Mouse (Mus musculus) forebrain, embryonic 11.5 days (tissue): ENCODE results near the gene Chchd6. TPM values are rescaled to one million over a fixed set of nuclear protein-coding genes. Genes with fewer than 3 reads are reported as not detected.
A peak's percentile ranks its signal among the peaks of the same experiment; 100 is the strongest.

Experiments used
- ATAC-seq: fragments of 200-750 bp; cut with Nextera tagmentation; replicated peaks from 2 replicates; pipeline ENCODE4 v1.8.0; 2017; ENCODE audit warnings: moderate TSS enrichment; ENCODE audit not compliant: low FRiP score
- DNase-seq: peaks from one replicate; pipeline ENCODE4 v3.0.0-alpha.2; 2017; ENCODE audit warnings: low spot score
- H3K27ac ChIP-seq: fragments of 300-500 bp; sonication (generic); 2 replicates; pipeline ENCODE4 v1.5.1; 2014; ENCODE audit warnings: low read depth, low read length
- H3K27me3 ChIP-seq: fragments of 300-500 bp; sonication (generic); 2 replicates; pipeline ENCODE4 v1.6.1; 2014; ENCODE audit warnings: mild to moderate bottlenecking, low read length, mixed read lengths; ENCODE audit not compliant: control insufficient read depth, insufficient read depth
- H3K36me3 ChIP-seq: fragments of 300-500 bp; sonication (generic); 2 replicates; pipeline ENCODE4 v1.6.1; 2014; ENCODE audit warnings: mild to moderate bottlenecking, low read length, moderate library complexity, mixed read lengths; ENCODE audit not compliant: control insufficient read depth, insufficient read depth
- H3K4me1 ChIP-seq: fragments of 300-500 bp; sonication (generic); replicated peaks from 2 replicates; pipeline ENCODE4 v1.6.1; 2014; ENCODE audit warnings: low read length, mixed read lengths; ENCODE audit not compliant: control insufficient read depth, insufficient read depth
- H3K4me2 ChIP-seq: fragments of 300-500 bp; sonication (generic); 2 replicates; pipeline ENCODE4 v1.6.1; 2014; ENCODE audit warnings: low read depth, mild to moderate bottlenecking, low read length, moderate library complexity, mixed read lengths; ENCODE audit not compliant: severe bottlenecking
- H3K4me3 ChIP-seq: fragments of 300-500 bp; sonication (generic); 2 replicates; pipeline ENCODE4 v1.5.1; 2014; ENCODE audit warnings: low read depth, low read length
- H3K9ac ChIP-seq: fragments of 300-500 bp; sonication (generic); 2 replicates; pipeline ENCODE4 v1.6.1; 2014; ENCODE audit warnings: low read length
- H3K9me3 ChIP-seq: fragments of 300-500 bp; sonication (generic); 2 replicates; pipeline ENCODE4 v1.6.1; 2016; ENCODE audit warnings: low read length, mixed read lengths; ENCODE audit not compliant: control insufficient read depth
- WGBS: fragments of 180-500 bp; shearing (Covaris S2); extraction: QIAGEN DNeasy Blood & Tissue Kit; methylation state at CpG from one replicate; pipeline ENCODE4 v1.1.7; 2014; 5-methylcytosine and 5-hydroxymethylcytosine counted together
- polyA plus RNA-seq: library from polyadenylated mRNA; unstranded; fragments of >200 nt; fragmentation: Nextera tagmentation; extraction: Ambion mirVana; gene quantifications from 2 replicates; pipeline ENCODE4 v1.2.1, GENCODE M21; 2014

Chchd6 gene
- polyA plus RNA-seq, 1 experiment from 2014 or later = 93.7 TPM

DNA sequence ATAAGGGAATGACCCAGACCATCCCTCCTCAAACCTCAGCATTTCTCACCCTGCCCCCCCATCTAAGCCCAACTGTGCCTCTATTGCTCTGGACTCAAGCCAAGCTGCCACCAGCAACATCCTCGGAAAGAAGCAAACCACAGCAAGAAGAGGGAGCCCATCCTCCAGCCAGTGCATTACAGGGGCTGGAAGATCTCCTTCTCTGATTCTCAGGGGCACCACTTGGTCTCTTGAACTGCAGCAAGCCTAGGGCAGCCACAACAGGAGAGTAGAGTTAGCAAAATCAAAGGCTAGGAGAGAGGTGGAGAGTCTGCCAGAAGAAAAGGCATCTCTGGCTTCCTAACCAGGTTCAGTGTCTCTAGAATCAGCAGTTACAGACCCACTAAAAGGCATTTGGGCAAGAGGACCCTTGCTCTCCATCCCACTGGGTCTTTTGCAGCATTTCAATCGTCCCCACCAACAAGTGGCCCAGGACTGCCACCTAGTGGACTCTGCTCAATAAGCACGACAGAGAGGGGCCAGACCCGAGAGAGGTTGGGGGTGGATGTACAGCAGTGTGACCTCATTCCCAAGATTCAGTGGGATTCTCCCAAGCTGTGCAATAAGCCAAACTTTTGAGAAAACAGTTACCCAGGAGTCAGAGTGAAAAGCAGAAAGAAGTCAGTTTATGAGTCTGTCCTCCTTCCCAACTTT lies 42.3 kb downstream of the Chchd6 start:
- ATAC-seq (peak; percentile 80), DNase-seq (peak; percentile 87)
- Histone ChIP-seq H3K9me3 (no peaks in the 10 kb centered on the region), H3K9ac (no peak overlapping the region), H3K36me3 (no peaks in the 10 kb centered on the region), H3K27ac (no peak overlapping the region), H3K4me2 (no peak overlapping the region), H3K4me1 (peaks cover 3% of the 10 kb centered on the region; the same call in 1 of the 2 replicates), H3K4me3 (no peak overlapping the region), H3K27me3 (no peaks in the 10 kb centered on the region)
- 16% methylated on average over 4 of the region's 4 CpGs for WGBS

DNA sequence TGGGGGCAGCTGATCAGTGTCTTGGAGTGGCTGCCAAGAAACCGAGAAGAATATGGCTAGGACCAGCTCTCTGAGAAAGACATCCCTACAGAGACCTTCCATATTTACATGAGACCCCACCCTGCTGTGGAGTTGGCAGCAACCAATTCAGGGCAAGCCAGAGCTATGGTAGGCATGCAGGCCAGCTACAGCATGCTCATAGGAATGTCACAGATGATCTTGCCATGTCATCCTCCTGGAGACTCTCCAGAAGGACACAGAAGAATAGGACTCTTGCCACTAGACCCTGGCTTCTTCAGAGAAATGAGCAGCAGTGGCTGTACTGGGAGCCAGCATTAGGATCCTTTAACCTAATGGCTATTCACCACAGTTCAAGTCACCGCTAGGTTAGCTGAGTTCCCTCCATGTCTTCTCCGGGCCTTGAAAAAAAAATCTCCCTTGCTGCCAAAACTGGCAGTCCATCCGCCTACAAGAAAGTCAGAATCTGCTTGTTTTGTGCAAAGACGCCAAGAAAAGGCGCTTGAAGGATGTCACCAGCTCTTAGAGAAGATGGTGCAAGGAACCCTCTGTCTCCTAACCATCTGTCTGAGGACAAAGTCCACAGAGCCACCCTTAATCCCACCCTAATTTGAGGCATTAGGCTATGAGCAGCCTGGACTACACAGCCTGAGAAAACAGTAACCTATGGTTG lies 43.0 kb downstream of the Chchd6 start:
- Histone ChIP-seq H3K9me3 (no peaks in the 10 kb centered on the region), H3K27me3 (no peaks in the 10 kb centered on the region), H3K4me2 (no peak overlapping the region), H3K4me1 (peaks cover 3% of the 10 kb centered on the region; the same call in 1 of the 2 replicates), H3K4me3 (no peak overlapping the region), H3K9ac (no peak overlapping the region), H3K27ac (no peak overlapping the region), H3K36me3 (no peaks in the 10 kb centered on the region)
- DNase-seq = peak; percentile 44
- WGBS = 88% methylated on average over 6 of the region's 6 CpGs
- ATAC-seq = 0 out of 2 replicates have a peak, but pooled peaks have one; percentile 21

GRCm38 (mm10) chr6:89549157-89549556 lies 46.3 kb downstream of the Chchd6 start:
- Histone ChIP-seq H3K4me2 (no peak overlapping the region), H3K27me3 (no peaks in the 10 kb centered on the region), H3K27ac (no peak overlapping the region), H3K9ac (no peak overlapping the region), H3K36me3 (no peaks in the 10 kb centered on the region), H3K4me1 (no peaks in the 10 kb centered on the region; the same call in 1 of the 2 replicates), H3K4me3 (no peak overlapping the region), H3K9me3 (no peaks in the 10 kb centered on the region)
- 70% methylated on average over 3 of the region's 3 CpGs for WGBS
- DNase-seq = no peak
- ATAC-seq = no peak

DNA sequence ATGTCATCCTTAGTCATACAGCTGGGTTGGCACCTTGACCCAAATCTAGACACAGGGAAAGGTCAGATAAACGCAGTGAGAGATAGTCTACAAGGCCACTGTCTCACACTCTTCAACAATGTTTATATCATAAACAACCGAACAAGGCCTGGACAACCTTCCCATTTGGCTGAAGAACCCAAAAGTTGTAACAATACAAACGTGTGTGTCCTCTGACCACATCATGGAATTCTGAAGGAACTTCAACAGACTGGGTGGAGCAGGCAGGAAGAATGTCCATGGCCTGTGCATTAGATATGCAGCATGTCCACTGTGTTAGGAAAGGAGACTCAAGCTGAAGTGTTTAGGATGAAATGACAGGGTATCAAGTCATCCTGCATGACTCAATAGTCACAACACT lies 47.5 kb downstream of the Chchd6 start:
- Histone ChIP-seq H3K4me2 (no peak overlapping the region), H3K9ac (no peak overlapping the region), H3K27me3 (no peaks in the 10 kb centered on the region), H3K27ac (no peak overlapping the region), H3K4me1 (no peaks in the 10 kb centered on the region; the same call in 1 of the 2 replicates), H3K36me3 (no peaks in the 10 kb centered on the region), H3K4me3 (no peak overlapping the region), H3K9me3 (no peaks in the 10 kb centered on the region)
- no peak for ATAC-seq
- WGBS = 86% methylated on average over 3 of the region's 3 CpGs
- DNase-seq = no peak

DNA sequence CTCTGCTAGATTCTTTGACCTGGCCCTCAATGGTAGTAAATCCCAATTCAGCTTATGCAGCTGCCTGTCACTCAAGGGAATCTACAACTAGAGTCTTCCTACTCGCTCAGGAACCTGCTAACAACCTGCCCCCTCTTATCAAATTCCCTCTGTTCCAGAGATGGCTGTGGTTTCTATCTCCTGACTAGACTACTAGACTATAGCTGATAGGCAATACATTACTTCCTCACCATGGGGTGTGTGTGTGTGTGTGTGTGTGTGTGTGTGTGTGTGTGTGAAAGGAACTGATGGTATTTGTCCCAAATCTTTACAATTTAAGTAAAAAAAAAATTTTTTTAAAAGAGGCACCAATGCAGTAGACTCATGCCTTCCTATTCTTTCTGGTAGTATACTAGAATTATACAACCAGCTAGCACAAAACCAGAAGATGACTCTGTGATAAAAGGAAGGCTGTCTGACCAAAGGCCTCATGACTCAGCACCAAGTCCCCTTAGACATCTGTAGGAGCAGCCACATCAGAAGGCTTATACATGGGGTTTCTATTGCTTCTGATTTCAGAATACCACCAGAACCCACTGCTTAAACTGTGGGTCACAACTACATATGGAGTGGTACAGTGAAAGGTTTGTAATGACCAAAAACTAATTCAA lies 57.2 kb downstream of the Chchd6 start:
- DNase-seq (no peak), ATAC-seq (no peak)
- Histone ChIP-seq H3K9me3 (no peaks in the 10 kb centered on the region), H3K4me2 (no peak overlapping the region), H3K27ac (no peak overlapping the region), H3K4me1 (no peaks in the 10 kb centered on the region), H3K27me3 (no peaks in the 10 kb centered on the region), H3K36me3 (no peaks in the 10 kb centered on the region), H3K9ac (no peak overlapping the region), H3K4me3 (no peak overlapping the region)
- WGBS = 80% methylated on average over 1 of the region's 1 CpGs

- DNase-seq (no peak), ATAC-seq (no peak)
- H3K4me3 ChIP-seq = no peak overlapping the region
- no peaks in the 10 kb centered on the region for H3K36me3 ChIP-seq
- WGBS = 75% methylated on average over 1 of the region's 1 CpGs
- no peak overlapping the region for H3K4me2 ChIP-seq
- H3K27me3 ChIP-seq = no peaks in the 10 kb centered on the region
- no peaks in the 10 kb centered on the region for H3K4me1 ChIP-seq
- no peaks in the 10 kb centered on the region for H3K9me3 ChIP-seq
- no peak overlapping the region for H3K27ac ChIP-seq
- no peak overlapping the region for H3K9ac ChIP-seq
Observed at GRCm38 (mm10) chr6:89535626-89536225, 59.7 kb downstream of the Chchd6 start.

- ATAC-seq (no peak), DNase-seq (no peak)
- Histone ChIP-seq H3K4me3 (no peak overlapping the region), H3K9ac (no peak overlapping the region), H3K9me3 (no peaks in the 10 kb centered on the region), H3K4me2 (no peak overlapping the region), H3K27me3 (no peaks in the 10 kb centered on the region), H3K4me1 (no peaks in the 10 kb centered on the region), H3K36me3 (no peaks in the 10 kb centered on the region), H3K27ac (no peak overlapping the region)
- 91% methylated on average over 2 of the region's 2 CpGs for WGBS
Observed at GRCm38 (mm10) chr6:89524766-89525165, 70.7 kb downstream of the Chchd6 start.

DNA sequence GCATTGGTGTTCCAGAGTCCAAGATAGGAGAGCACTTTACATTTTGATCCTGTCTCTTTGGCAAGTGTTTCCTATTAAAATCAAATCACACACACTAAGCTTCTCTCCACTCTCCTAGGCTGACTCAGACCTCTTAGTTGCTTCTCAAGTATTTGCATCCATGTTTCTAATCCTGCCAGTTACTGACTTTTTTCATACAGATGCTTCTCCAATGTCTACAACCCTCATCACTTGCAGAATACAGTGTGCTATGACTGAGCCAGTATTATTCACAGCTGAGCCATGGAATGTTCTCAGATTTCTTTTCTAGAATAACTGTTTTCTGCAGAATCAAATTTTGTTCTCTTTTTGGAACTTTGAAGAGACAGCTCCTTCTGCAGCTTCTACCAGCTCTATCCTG lies 85.3 kb downstream of the Chchd6 start:
- H3K4me2 ChIP-seq = no peak overlapping the region
- no peaks in the 10 kb centered on the region for H3K27me3 ChIP-seq
- H3K4me1 ChIP-seq = no peaks in the 10 kb centered on the region
- ATAC-seq (no peak), DNase-seq (no peak)
- no peaks in the 10 kb centered on the region for H3K9me3 ChIP-seq
- H3K36me3 ChIP-seq = no peaks in the 10 kb centered on the region
- H3K4me3 ChIP-seq = no peak overlapping the region
- H3K9ac ChIP-seq = no peak overlapping the region
- H3K27ac ChIP-seq = no peak overlapping the region
